Mouse (Mus musculus) stomach, postnatal 0 days (tissue): ENCODE data around the gene Aipl1. TPM values are rescaled to one million over a fixed set of nuclear protein-coding genes. Genes with fewer than 3 reads are reported as not detected.
A peak's percentile ranks its signal among the peaks of the same experiment; 100 is the strongest.

ENCODE experiments used
- ATAC-seq: fragments of 200-750 bp; cut with Nextera tagmentation; 2 replicates; pipeline ENCODE4 v1.8.0; 2017; ENCODE audit not compliant: low FRiP score, low TSS enrichment
- DNase-seq: peaks from one replicate; pipeline ENCODE4 v3.0.0-alpha.2; 2016; ENCODE audit warnings: low spot score
- H3K27ac ChIP-seq: fragments of 300-500 bp; sonication (generic); replicated peaks from 2 replicates; pipeline ENCODE4 v1.5.1; 2014; ENCODE audit warnings: mild to moderate bottlenecking, control low read depth
- H3K27me3 ChIP-seq: fragments of 300-500 bp; sonication (generic); 2 replicates; pipeline ENCODE4 v1.6.1; 2014; ENCODE audit warnings: low read length; ENCODE audit not compliant: control insufficient read depth, insufficient read depth
- H3K36me3 ChIP-seq: fragments of 300-500 bp; sonication (generic); 2 replicates; pipeline ENCODE4 v1.6.1; 2014; ENCODE audit warnings: low read length, mixed read lengths; ENCODE audit not compliant: control insufficient read depth, insufficient read depth
- H3K4me1 ChIP-seq: fragments of 300-500 bp; sonication (generic); replicated peaks from 2 replicates; pipeline ENCODE4 v1.6.1; 2014; ENCODE audit warnings: antibody characterized with exemption; ENCODE audit not compliant: control insufficient read depth, insufficient read depth
- H3K4me2 ChIP-seq: fragments of 300-500 bp; sonication (generic); replicated peaks from 2 replicates; pipeline ENCODE4 v1.6.1; 2014; ENCODE audit warnings: low read depth, mild to moderate bottlenecking, control low read depth, moderate library complexity
- H3K4me3 ChIP-seq: fragments of 300-500 bp; sonication (generic); 2 replicates; pipeline ENCODE4 v1.5.1; 2014; ENCODE audit warnings: low read depth, low read length, control low read depth
- H3K9ac ChIP-seq: fragments of 300-500 bp; sonication (generic); 2 replicates; pipeline ENCODE4 v1.6.1; 2014; ENCODE audit warnings: mild to moderate bottlenecking, low read length, control low read depth, mixed read lengths
- H3K9me3 ChIP-seq: fragments of 300-500 bp; sonication (generic); 2 replicates; pipeline ENCODE4 v1.6.1; 2016; ENCODE audit warnings: low read length; ENCODE audit not compliant: control insufficient read depth
- CTCF ChIP-seq: IDR thresholded peaks from 2 replicates; pipeline ENCODE4 v1.5.1; 2016; ENCODE audit warnings: antibody characterized with exemption, low read depth, mild to moderate bottlenecking, moderate library complexity
- EP300 ChIP-seq: optimal IDR thresholded peaks from 2 replicates; pipeline ENCODE3; 2016; ENCODE audit warnings: antibody characterized with exemption
- WGBS: fragments of 180-500 bp; shearing (Covaris S2); extraction: QIAGEN DNeasy Blood & Tissue Kit; methylation state at CpG from one replicate; pipeline ENCODE4 v1.1.7; 2014; 5-methylcytosine and 5-hydroxymethylcytosine counted together
- polyA plus RNA-seq: library from polyadenylated mRNA; unstranded; fragments of >200 nt; fragmentation: Nextera tagmentation; extraction: Ambion mirVana; gene quantifications from 2 replicates; pipeline ENCODE4 v1.2.1, GENCODE M21; 2015

The Aipl1 gene
- polyA plus RNA-seq, 1 experiment from 2014 or later, result 0.16 TPM

DNA sequence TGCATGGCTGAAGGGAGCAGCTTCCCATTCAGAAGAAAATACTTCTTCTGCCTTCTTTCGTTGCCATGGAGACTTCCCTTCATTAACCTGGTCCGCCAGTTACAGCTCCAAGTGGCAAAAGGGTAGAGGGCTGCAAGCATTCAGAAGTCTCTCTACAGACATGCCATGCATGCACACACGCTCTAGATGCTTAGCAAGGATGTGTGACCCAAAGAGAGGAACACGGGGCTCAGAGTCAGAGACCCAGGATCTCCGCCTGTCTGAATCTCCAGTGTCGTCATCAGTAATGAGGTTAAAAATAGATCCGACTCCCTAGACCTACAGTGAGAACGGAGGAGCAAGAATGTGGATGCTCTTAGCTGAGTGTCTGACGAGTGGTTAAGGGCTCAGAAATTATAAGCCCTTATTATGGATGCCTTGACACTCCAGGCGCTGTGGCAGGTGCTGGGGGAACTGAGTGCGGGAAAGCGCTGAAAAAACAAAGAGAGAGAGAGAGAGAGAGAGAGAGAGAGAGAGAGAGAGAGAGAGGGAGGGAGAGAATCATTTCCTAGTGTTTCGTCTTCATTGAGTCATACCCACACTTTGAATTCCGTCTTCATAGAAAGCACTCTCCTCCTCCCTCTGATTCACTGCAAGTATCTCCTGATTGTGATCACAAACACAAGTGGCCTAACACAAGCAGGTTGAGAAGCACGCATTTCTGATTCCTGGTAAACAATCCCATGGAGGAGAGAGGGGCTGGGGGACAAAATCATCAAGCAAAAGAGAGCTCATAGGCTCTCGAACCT is 2.5 kb upstream of the Aipl1 start:
- H3K4me2 ChIP-seq, result no peak overlapping the region
- no peak for ATAC-seq
- WGBS, result 37% methylated on average over 16 of the region's 16 CpGs

DNA sequence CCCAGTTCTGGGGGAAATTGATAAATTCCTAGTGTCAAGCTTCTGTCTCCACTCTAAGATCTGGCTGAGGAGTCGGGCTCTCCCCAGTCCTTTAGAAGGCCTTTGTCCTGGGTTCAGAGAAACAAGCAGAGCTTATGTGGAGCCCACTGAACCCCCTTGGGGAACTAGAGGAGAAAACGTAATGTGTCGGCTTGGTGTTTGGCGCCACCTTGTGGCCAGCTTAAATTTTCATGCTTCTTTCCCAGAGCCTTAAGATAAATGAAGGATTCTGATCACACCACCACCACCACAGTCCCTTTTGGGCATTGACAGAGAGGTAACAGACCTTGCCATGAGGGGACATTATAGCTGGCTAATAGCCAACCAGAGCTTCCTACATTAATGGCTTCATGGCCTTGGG is 687 bp upstream of the Aipl1 start:
- Histone ChIP-seq H3K27me3 (no peaks in the 10 kb centered on the region), H3K36me3 (no peaks in the 10 kb centered on the region), H3K9me3 (no peaks in the 10 kb centered on the region), H3K4me3 (no peak overlapping the region), H3K4me2 (no peak overlapping the region), H3K4me1 (peaks cover 7% of the 10 kb centered on the region), H3K9ac (no peak overlapping the region), H3K27ac (no peak overlapping the region)
- TF ChIP-seq EP300 (no peak), CTCF (peak; percentile 90)
- ATAC-seq, result no peak
- DNase-seq, result peak; percentile 74
- WGBS, result 7% methylated on average over 4 of the region's 4 CpGs

More for the DNA sequence above, 2.5 kb upstream of the Aipl1 start:
- Histone ChIP-seq H3K27me3 (no peaks in the 10 kb centered on the region), H3K4me1 (peaks cover 11% of the 10 kb centered on the region), H3K36me3 (no peaks in the 10 kb centered on the region), H3K27ac (no peak overlapping the region), H3K9ac (no peak overlapping the region), H3K4me3 (no peak overlapping the region), H3K9me3 (no peaks in the 10 kb centered on the region)
- TF ChIP-seq CTCF (no peak), EP300 (no peak)
- DNase-seq, result no peak

DNA sequence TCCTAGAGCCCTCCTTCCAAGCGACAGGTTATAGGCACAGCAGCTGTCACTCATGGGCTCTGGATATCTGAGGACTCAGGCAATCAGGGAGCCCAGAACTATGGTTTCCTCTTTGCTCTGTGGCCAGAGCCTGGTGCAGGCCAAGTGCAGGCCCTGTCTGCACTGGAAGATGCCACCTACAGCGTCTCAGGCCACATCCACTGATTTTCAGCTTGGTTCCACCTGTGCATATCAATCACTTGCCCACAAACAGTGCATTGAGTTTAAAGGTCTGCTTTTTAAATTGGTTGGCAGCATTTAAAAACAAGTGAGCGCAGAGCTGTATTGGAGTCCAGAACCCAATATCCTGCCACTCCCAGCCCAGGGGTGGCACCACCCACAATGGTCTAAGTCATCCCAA is 4.7 kb downstream of the Aipl1 start:
- WGBS, result 84% methylated on average over 3 of the region's 3 CpGs
- Histone ChIP-seq H3K27me3 (no peaks in the 10 kb centered on the region), H3K9ac (no peak overlapping the region), H3K4me3 (no peak overlapping the region), H3K36me3 (no peaks in the 10 kb centered on the region), H3K4me1 (no peaks in the 10 kb centered on the region), H3K9me3 (no peaks in the 10 kb centered on the region), H3K27ac (no peak overlapping the region), H3K4me2 (no peak overlapping the region)
- TF ChIP-seq CTCF, result no peak
- no peak for TF ChIP-seq EP300
- no peak for ATAC-seq
- no peak for DNase-seq

DNA sequence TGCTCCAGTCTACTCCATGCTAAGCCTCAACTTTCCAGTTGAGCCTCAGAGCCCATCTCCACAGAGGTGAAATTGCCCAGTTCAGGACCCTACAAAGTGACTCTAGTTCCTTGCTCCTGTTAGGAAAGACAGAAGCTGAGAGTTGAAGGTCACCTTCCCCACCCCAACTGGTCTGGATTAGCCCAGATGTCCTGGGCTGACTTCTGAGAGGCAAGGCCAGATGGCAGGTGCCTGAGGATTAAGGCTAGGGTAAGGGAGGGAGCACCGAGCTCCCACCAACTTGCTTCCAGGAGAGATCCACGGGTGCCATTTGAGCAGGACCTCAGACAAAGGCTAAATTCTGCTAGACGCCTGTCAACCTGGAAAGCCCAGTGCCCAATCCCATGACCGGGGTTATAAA is 5.2 kb downstream of the Aipl1 start:
- Histone ChIP-seq H3K36me3 (no peaks in the 10 kb centered on the region), H3K9me3 (no peaks in the 10 kb centered on the region), H3K4me3 (no peak overlapping the region), H3K4me1 (no peaks in the 10 kb centered on the region), H3K9ac (no peak overlapping the region), H3K27me3 (no peaks in the 10 kb centered on the region), H3K27ac (no peak overlapping the region), H3K4me2 (no peak overlapping the region)
- TF ChIP-seq CTCF (no peak), EP300 (no peak)
- DNase-seq (no peak), ATAC-seq (no peak)
- WGBS, result 84% methylated on average over 4 of the region's 4 CpGs

DNA sequence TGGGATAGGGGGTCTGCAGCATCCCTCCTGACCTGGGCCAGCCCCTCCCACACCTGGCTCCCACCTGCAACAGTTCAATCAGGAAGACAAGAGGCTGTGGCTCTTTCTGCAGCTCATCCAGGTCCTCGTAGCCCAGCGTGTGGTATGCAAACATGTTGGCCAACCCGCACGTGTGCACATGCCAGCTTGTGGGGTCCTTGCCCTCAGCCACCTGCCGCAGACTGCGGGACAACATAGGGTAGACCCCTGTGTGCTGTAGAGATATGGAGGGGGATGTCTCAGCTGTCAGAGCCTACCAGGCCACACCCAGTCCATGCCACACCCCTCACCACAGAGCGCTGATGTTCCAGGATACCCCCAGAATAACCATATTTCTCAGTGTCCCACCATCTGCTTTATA is 6.0 kb downstream of the Aipl1 start:
- no peak for DNase-seq
- H3K4me1 ChIP-seq, result no peaks in the 10 kb centered on the region
- TF ChIP-seq CTCF (no peak), EP300 (no peak)
- H3K36me3 ChIP-seq, result no peaks in the 10 kb centered on the region
- WGBS, result 82% methylated on average over 7 of the region's 7 CpGs
- no peak overlapping the region for H3K4me2 ChIP-seq
- peak; percentile 21; the same call in 1 of the 2 replicates for ATAC-seq
- no peak overlapping the region for H3K27ac ChIP-seq
- H3K27me3 ChIP-seq, result no peaks in the 10 kb centered on the region
- no peak overlapping the region for H3K9ac ChIP-seq
- H3K9me3 ChIP-seq, result no peaks in the 10 kb centered on the region
- no peak overlapping the region for H3K4me3 ChIP-seq

DNA sequence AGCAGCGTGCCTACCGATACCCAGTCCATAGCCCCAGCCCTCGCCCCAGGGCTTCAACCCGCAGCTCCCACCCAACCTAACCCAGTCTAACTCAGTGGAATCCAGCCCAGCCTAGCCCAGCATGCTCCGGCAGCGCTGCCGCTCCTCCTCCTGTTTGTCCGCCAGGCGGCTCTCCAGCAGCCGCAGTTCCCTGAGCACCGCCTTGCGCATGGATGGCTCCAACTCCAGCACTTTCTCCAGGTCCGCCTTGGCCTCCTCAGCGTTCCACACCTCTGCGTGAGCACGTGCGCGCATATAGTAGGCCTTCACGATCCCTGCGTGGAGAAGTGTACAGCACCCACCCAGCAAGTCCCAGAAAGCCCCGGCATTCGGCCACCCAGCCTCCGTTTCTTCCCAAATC is 8.2 kb downstream of the Aipl1 start:
- 20% methylated on average over 23 of the region's 23 CpGs for WGBS
- H3K4me1 ChIP-seq, result 0 out of 2 replicates have a peak, but pooled peaks cover 2% of the 10 kb centered on the region
- no peaks in the 10 kb centered on the region for H3K36me3 ChIP-seq
- H3K27ac ChIP-seq, result no peak overlapping the region
- H3K27me3 ChIP-seq, result no peaks in the 10 kb centered on the region
- H3K9ac ChIP-seq, result no peak overlapping the region
- no peaks in the 10 kb centered on the region for H3K9me3 ChIP-seq
- TF ChIP-seq EP300 (no peak), CTCF (peak; percentile 82)
- H3K4me3 ChIP-seq, result no peak overlapping the region
- peak; percentile 67 for DNase-seq
- peak overlapping the region; percentile 17; the same call in 1 of the 2 replicates for H3K4me2 ChIP-seq
- peak; percentile 35; the same call in 1 of the 2 replicates for ATAC-seq
